Mouse (Mus musculus): Measurements from ENCODE around the gene Slc1a7. TPM values are rescaled to one million over a fixed set of nuclear protein-coding genes. Genes with fewer than 3 reads are reported as not detected.

Gene Slc1a7
- polyA plus RNA-seq, 1 experiment, result 0.08 TPM

DNA sequence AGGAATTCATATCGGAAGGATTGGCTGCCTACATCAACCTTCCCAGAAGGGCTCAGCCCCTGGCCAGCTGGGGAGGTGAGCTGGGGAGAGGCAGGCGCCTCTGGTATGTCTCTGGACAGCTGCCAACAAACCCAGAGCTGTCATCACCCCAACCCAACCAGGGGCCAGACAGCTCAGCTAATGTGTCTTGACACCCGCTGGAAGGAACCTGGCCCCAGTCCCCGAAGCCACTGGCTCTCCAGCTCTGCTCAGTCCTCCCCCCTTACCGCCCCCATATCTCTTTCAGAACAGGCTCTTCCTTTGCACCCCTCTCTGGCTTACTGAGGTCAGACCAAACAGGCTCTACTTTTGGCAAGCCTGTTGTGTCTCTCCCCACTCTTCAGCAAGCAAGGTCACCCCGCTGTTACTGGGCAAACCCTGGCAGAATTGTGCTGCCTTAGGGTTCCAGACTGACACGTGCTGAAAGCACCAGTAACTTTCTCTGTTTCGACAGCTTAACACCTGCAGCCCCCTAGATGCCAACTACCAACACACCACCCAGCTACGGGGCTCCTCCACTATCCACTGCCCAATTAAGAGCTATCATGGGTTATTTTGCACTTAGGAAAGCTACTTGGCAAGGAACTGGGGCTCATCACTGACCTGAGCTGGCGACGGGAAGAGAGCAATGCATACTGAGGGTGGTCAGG is 5.9 kb upstream of the Slc1a7 start:
- H3K27ac ChIP-seq (ENCODE audit: insufficient read depth, low read length), result no peak overlapping the region
- H3K4me3 ChIP-seq (ENCODE audit: insufficient read depth, low read length), result no peak overlapping the region
- no peaks in the 10 kb centered on the region for H3K4me1 ChIP-seq (ENCODE audit: control insufficient read depth, insufficient read depth, low read length)
- TF ChIP-seq POLR2A (IDR thresholded peaks at IDR 0.05; ENCODE audit: extremely low read depth, insufficient read depth, low read length) (no peak), CTCF (IDR thresholded peaks at IDR 0.05; ENCODE audit: extremely low read depth, insufficient read depth, low read length) (no peak)

DNA sequence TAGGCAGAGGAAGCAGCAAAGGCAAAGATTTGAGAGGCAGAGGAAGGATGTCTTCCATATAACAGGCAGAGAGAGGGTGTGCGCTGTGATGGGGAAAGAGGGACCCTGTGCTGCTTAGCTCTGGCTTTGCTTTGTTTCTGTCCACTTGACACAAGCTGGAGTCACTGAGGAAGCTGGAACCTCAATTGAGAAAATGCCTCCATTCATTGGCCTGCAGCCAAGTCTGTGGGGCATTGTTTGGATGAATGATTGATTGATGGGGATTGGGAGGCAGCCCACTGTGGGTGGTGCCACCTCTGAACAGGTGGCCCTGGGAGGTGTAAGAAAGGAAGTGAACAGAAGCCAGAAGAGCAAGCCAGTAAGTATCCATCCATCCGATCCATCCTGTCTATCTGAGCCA is 5.3 kb upstream of the Slc1a7 start:
- Histone ChIP-seq H3K4me3 (ENCODE audit: insufficient read depth, low read length) (no peak overlapping the region), H3K27ac (ENCODE audit: insufficient read depth, low read length) (no peak overlapping the region), H3K4me1 (ENCODE audit: control insufficient read depth, insufficient read depth, low read length) (no peaks in the 10 kb centered on the region)
- TF ChIP-seq POLR2A (IDR thresholded peaks at IDR 0.05; ENCODE audit: extremely low read depth, insufficient read depth, low read length) (no peak), CTCF (IDR thresholded peaks at IDR 0.05; ENCODE audit: extremely low read depth, insufficient read depth, low read length) (no peak)

DNA sequence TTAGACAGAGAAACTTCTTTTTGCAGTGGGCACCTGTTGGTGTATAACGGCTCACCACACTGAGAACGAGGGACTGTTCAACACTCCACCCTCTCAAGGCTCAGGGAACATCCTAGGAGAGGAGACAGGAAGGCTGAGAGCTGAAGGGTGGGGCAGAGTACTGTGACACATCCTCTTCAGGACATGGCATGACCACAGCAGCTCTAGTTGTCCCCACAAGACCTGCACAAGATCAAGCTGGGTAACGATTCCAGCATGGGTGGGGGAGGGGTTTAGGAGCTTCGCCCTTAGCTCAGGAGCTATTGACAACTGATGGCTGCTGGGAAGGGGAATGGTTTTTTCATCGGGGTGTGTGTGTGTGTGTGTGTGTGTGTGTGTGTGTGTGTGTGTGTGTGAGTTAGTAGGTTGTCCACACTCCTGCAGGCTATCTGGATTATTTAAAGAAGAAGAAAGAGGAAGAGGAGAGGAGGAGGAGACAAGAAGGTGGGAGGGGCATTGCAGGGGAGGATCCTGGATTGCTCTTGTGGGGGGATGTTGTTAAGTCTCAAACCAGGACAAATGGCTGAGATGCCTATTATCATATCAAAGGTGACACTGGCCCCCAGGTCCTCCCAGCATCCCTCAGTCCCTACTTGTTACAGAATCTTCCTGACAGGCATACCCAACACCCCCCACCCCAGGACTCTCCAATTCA is 1.6 kb upstream of the Slc1a7 start:
- no peak for TF ChIP-seq CTCF (IDR thresholded peaks at IDR 0.05; ENCODE audit: extremely low read depth, insufficient read depth, low read length)
- TF ChIP-seq POLR2A (IDR thresholded peaks at IDR 0.05; ENCODE audit: extremely low read depth, insufficient read depth, low read length), result no peak
- Histone ChIP-seq H3K27ac (ENCODE audit: insufficient read depth, low read length) (no peak overlapping the region), H3K4me3 (ENCODE audit: insufficient read depth, low read length) (no peak overlapping the region), H3K4me1 (ENCODE audit: control insufficient read depth, insufficient read depth, low read length) (no peaks in the 10 kb centered on the region)

DNA sequence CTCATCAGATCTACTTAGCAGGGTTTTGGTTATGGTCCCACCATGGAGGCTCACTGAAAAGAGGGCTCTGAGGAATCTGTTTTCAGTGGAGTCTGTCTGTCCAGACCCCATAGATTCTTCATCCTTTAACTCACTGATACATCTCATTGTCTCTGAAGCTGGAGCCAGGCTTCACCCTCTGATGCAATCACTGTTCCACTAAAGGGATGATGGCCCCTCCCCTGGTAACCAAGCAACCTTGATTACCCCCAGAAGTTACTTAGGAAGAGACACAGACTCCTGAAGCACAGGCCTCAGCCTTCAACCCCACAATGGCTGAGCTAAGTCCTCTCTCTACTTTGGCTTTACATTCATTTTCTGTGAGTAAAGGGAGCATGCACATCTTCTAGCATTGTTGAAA is 1.6 kb downstream of the Slc1a7 start:
- Histone ChIP-seq H3K27ac (ENCODE audit: insufficient read depth, low read length) (no peak overlapping the region), H3K4me3 (ENCODE audit: insufficient read depth, low read length) (no peak overlapping the region), H3K4me1 (ENCODE audit: control insufficient read depth, insufficient read depth, low read length) (no peaks in the 10 kb centered on the region)
- TF ChIP-seq POLR2A (IDR thresholded peaks at IDR 0.05; ENCODE audit: extremely low read depth, insufficient read depth, low read length) (no peak), CTCF (IDR thresholded peaks at IDR 0.05; ENCODE audit: extremely low read depth, insufficient read depth, low read length) (no peak)

DNA sequence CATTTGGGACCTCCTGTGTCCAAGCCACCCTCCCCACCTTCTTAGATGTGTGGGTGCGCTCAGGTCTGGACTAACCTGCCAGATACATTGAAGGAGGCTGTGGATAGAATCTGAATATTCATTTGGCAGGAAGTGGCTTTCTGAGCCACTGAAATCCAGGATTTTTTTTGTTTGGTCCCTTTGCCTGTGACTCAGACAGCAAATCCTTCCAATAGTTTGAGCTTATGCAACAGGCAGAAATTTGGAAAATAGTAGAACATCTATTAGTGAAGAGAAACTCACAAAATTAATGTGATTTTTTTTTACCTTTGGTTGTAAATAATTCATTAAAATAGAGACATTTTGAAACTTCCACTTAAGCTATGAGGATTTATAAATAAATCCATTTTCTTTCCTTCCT is 3.0 kb downstream of the Slc1a7 start:
- H3K4me1 ChIP-seq (ENCODE audit: control insufficient read depth, insufficient read depth, low read length), result no peaks in the 10 kb centered on the region
- H3K4me3 ChIP-seq (ENCODE audit: insufficient read depth, low read length), result no peak overlapping the region
- no peak overlapping the region for H3K27ac ChIP-seq (ENCODE audit: insufficient read depth, low read length)
- TF ChIP-seq CTCF (IDR thresholded peaks at IDR 0.05; ENCODE audit: extremely low read depth, insufficient read depth, low read length), result no peak
- no peak for TF ChIP-seq POLR2A (IDR thresholded peaks at IDR 0.05; ENCODE audit: extremely low read depth, insufficient read depth, low read length)

DNA sequence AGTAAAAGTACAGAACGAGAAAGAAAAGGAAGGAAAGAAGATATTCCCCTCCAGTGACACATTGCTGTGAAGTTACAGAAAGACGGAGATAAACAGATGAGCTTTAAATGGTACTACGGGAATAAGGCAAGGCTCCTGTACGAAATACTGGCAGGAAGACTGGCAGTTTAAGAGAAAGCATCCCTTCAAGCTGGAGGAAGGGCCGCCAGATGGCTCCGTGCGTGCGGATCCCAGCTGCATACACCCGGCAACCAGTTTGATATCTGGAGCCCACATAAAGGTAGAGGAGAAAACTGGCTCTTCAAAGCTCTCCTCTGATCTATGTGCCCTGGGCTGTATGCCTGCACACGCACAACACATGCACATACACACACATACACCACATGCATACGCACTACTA is 6.4 kb downstream of the Slc1a7 start:
- Histone ChIP-seq H3K4me3 (ENCODE audit: insufficient read depth, low read length) (no peak overlapping the region), H3K4me1 (ENCODE audit: control insufficient read depth, insufficient read depth, low read length) (no peaks in the 10 kb centered on the region), H3K27ac (ENCODE audit: insufficient read depth, low read length) (no peak overlapping the region)
- TF ChIP-seq POLR2A (IDR thresholded peaks at IDR 0.05; ENCODE audit: extremely low read depth, insufficient read depth, low read length) (no peak), CTCF (IDR thresholded peaks at IDR 0.05; ENCODE audit: extremely low read depth, insufficient read depth, low read length) (no peak)

DNA sequence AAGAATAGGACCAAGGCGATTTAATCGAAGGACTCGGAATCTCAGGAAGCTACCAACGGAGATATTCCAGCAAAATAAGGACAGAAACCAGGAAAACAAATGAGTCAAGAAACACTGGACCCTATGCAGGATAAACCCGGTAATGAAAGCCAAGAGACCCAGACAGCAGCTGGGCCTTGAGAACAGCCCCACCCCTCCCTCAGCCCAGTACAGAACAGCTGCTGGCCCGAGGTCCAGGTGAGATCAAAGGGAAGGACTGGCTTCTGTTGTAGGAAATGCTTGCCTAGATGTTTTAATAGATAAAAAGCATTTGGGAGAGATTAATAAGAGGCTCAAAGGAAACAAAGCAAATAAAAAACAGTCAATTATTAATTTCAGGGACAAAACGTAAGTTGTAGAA is 6.9 kb downstream of the Slc1a7 start:
- Histone ChIP-seq H3K4me3 (ENCODE audit: insufficient read depth, low read length) (no peak overlapping the region), H3K4me1 (ENCODE audit: control insufficient read depth, insufficient read depth, low read length) (no peaks in the 10 kb centered on the region), H3K27ac (ENCODE audit: insufficient read depth, low read length) (no peak overlapping the region)
- TF ChIP-seq POLR2A (IDR thresholded peaks at IDR 0.05; ENCODE audit: extremely low read depth, insufficient read depth, low read length), result no peak
- no peak for TF ChIP-seq CTCF (IDR thresholded peaks at IDR 0.05; ENCODE audit: extremely low read depth, insufficient read depth, low read length)

DNA sequence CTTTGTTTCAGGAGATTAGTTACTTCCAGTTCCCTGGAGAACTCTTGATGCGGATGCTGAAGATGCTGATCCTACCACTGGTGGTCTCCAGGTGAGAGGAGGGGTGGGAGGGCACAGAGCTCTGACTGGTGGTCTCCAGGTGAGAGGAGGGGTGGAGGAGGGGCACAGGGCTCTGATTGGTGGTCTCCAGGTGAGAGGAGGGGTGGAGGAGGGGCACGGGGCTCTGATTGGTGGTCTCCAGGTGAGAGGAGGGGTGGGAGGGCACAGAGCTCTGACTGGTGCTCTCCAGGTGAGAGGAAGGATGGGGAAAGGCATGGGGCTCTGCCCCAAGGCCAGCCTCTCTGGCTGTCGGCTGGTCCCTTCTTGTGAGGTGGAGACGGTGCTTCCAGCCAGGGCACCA is 9.5 kb downstream of the Slc1a7 start:
- Histone ChIP-seq H3K27ac (ENCODE audit: insufficient read depth, low read length) (no peak overlapping the region), H3K4me1 (ENCODE audit: control insufficient read depth, insufficient read depth, low read length) (no peaks in the 10 kb centered on the region), H3K4me3 (ENCODE audit: insufficient read depth, low read length) (no peak overlapping the region)
- no peak for TF ChIP-seq POLR2A (IDR thresholded peaks at IDR 0.05; ENCODE audit: extremely low read depth, insufficient read depth, low read length)

DNA sequence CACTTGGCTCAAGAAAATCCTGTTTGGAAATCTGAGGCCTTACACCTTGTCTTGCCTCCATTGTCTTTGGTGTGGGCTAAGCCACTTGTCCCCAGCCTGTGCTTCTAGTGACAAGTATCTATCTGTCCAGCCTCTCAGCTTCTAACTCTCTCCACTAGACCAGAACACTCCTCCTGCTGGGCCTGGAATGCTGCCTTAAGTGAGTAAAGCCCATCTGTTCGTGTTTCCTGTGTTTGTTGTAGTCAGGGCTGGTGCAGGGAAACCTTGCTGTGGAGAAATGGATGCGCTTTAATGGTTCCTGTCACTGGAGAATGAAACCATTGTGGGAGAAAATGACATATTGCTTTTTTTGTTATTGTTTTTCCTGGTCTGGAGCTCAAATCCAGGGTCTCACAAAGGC is 11.4 kb downstream of the Slc1a7 start:
- TF ChIP-seq CTCF (IDR thresholded peaks at IDR 0.05; ENCODE audit: extremely low read depth, insufficient read depth, low read length) (no peak), POLR2A (IDR thresholded peaks at IDR 0.05; ENCODE audit: extremely low read depth, insufficient read depth, low read length) (no peak)
- H3K4me3 ChIP-seq (ENCODE audit: insufficient read depth, low read length), result no peak overlapping the region

DNA sequence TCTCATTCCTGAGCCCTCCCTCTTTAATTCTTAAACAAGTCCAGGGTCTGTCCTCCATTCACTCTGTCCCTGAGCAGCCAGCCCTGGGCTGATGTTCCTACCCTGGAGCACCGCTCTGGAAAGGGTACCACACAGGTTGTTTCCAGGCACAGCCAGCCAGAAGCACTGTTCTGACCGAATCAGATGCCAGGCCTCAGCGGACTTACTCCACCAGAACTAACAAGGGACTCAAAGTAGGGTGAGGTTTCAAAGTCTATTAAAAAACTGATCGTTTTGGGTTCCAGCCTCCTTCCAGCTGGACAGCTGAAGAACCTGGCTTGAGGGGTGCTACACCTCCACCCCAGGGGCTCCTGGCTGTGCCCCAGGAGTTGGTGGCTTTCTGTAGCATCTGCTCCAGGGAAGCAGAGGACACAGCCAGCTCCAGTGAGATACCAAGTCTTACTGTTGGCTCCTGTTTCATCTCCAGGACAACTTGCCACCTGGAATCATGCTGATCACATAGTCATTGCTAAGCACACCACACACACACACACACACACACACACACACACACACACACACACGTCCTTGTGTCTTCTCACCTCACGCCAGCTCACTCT is 12.0 kb downstream of the Slc1a7 start:
- Histone ChIP-seq H3K27ac (ENCODE audit: insufficient read depth, low read length) (no peak overlapping the region), H3K4me1 (ENCODE audit: control insufficient read depth, insufficient read depth, low read length) (peaks cover 2% of the 10 kb centered on the region; the same call in 1 of the 2 replicates), H3K4me3 (ENCODE audit: insufficient read depth, low read length) (no peak overlapping the region)
- no peak for TF ChIP-seq POLR2A (IDR thresholded peaks at IDR 0.05; ENCODE audit: extremely low read depth, insufficient read depth, low read length)
- no peak for TF ChIP-seq CTCF (IDR thresholded peaks at IDR 0.05; ENCODE audit: extremely low read depth, insufficient read depth, low read length)

More for the DNA sequence above, 11.4 kb downstream of the Slc1a7 start:
- Histone ChIP-seq H3K27ac (ENCODE audit: insufficient read depth, low read length) (no peak overlapping the region), H3K4me1 (ENCODE audit: control insufficient read depth, insufficient read depth, low read length) (peaks cover 2% of the 10 kb centered on the region; the same call in 1 of the 2 replicates)

Measured in cortical plate, adult 2 months (tissue).